Mouse (Mus musculus): ENCODE measurements around the gene Cabin1.
A peak's percentile ranks its signal among the peaks of the same experiment; 100 is the strongest.

The Cabin1 gene

DNA sequence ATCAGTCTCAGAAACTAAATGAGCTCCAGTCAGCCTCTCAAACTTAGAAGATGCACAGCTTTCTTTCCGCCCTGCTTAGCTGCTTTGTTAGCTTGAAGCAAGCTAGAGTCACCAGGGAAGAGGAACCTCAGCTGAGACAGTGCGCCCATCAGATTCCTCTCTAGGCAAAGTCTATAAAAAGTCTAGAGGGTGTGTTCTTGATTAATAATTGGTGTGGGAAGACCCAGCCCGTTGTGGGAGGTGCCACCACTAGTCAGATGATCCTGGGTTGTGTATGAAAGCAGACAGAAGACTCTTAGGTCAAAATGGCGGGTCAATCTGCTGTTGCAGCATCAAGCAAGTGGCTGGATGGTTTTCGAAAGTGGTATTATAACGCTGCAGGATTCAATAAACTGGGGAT lies 2.7 kb upstream of the Cabin1 start:
- DNase-seq, result no peak

DNA sequence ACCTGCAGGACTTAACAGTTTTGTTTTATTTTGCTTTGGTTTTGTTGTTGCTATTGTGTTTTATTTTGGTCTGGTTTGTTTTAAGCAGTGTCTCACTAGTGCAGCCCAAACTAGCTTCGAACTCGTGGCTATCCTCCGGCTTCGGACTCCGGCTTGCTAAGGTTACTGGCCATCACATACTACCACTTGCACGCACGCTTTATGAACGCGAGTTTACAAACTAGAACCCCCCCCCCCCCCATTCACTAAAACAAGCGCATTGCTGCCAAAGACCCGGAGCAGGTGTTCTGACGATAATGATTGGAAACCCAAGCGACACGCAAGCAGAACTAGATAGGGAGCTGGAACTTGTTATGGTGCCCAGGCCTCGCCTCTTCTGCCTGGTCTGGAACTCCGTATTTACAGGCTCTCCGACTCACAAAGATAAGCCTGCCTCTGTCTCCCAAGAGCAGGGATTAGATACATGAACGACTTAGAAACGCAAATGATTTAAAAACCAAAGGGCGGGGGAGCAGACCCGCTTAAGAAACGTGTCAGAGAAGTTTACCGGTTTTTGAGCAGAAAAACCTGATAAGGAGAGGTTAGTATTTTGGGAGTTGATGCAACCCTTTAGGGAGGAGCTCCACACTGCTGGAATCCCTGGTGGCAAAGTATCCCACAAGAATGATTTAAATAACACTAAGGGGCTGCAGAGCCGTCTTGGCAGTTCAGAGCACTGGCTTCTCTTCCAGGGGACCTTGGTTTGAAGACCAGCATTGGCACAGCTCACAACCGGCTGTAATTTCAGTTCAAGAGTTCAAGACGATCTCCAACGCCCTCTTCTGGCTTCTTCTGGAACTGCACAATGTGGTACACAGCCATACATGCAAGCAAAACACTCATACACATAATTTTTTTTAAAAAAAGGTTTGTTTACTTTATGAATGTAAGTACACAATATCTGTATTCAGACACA lies 655 bp upstream of the Cabin1 start:
- DNase-seq, result peak; percentile 65

- no peak for DNase-seq
Measured at GRCm38 (mm10) chr10:75762413-75762812, 1.7 kb downstream of the Cabin1 start.

DNA sequence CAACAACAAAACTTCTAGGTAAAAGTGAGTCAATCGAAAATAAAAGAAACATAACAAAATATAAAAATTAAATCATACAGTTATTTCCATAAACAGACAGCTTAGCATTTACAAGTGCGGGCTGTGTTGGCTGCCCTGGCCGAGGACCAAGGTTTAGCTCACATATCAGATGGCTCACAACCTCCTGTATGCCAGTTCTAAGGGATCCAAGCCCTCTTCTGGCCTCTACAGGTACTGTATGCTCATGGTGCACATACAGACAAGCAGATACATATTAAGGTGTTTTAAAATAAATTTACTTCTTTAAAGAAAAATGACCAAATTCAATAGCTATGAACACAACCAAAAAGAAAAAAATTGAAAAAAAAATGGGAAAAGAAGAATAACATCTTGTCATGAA lies 3.8 kb downstream of the Cabin1 start:
- DNase-seq, result no peak

GRCm38 (mm10) chr10:75756719-75757118 lies 7.4 kb downstream of the Cabin1 start:
- no peak for DNase-seq

GRCm38 (mm10) chr10:75744017-75744416 lies 20.1 kb downstream of the Cabin1 start:
- peak; percentile 89 for DNase-seq

GRCm38 (mm10) chr10:75743369-75743768 lies 20.8 kb downstream of the Cabin1 start:
- peak; percentile 34 for DNase-seq

- DNase-seq, result no peak
Measured at GRCm38 (mm10) chr10:75740866-75741265, 23.3 kb downstream of the Cabin1 start.

GRCm38 (mm10) chr10:75725449-75725848 lies 38.7 kb downstream of the Cabin1 start:
- no peak for DNase-seq

- DNase-seq, result no peak
Measured at GRCm38 (mm10) chr10:75720215-75720614, 43.9 kb downstream of the Cabin1 start.

GRCm38 (mm10) chr10:75714795-75715194 lies 49.3 kb downstream of the Cabin1 start:
- no peak for DNase-seq

GRCm38 (mm10) chr10:75713026-75713425 lies 51.1 kb downstream of the Cabin1 start:
- DNase-seq, result no peak

- no peak for DNase-seq
Measured at GRCm38 (mm10) chr10:75710210-75710609, 53.9 kb downstream of the Cabin1 start.

DNA sequence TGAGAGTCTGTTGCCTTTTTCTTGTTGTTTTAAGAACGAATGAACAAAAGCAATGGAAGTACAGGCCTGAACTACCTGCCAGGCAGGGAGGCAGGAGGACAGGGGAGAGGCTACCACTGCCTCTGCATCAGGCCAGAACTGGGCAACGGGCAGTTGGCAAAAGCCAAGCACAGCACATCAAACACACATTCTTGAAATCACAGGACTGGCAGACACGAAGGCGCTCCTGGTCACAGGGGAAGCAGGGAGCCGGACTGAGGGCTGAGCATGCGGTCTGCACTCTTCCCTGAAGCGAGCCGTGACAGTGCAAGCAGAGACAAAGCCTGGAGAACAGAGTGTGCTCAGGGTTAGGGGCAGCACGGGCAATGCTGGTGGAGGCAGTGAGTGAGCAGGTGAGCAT lies 54.9 kb downstream of the Cabin1 start:
- DNase-seq, result no peak

- DNase-seq, result peak; percentile 54
Measured at GRCm38 (mm10) chr10:75708633-75708992, 55.5 kb downstream of the Cabin1 start.

- no peak for DNase-seq
Measured at GRCm38 (mm10) chr10:75707901-75708632, 56.1 kb downstream of the Cabin1 start.

DNA sequence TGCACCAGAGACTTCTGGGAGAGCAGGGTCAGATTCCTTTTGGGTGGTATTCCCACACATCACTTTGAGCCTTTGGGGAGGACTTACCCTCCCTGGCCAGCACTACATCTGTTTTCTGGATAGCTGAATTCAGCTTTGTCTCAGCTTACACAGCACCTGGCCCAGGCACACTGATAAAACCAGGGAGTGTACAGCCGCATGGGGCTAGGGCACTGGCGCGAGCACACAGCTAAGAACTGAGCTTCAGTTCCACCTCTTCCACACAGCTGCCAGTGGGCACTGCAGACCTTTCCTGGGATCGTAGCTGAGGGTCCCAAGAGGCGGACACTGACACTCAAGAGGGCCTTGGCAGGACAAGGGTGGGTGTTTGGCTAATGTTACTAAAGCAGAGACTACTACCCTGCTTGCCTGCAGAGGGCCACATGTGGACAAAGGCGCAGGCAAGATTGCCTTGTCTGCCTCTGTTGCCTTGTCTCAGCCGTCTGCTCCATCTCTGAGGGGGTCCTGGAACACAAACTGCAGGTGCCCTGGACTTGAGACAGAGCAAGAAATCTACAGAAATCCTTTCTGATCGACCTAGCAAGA lies 57.4 kb downstream of the Cabin1 start:
- no peak for DNase-seq

GRCm38 (mm10) chr10:75705681-75706400 lies 58.3 kb downstream of the Cabin1 start:
- DNase-seq, result no peak

- peak; percentile 80 for DNase-seq
Measured at GRCm38 (mm10) chr10:75704212-75705185, 59.6 kb downstream of the Cabin1 start.

- no peak for DNase-seq
Measured at GRCm38 (mm10) chr10:75703504-75703903, 60.6 kb downstream of the Cabin1 start.

DNA sequence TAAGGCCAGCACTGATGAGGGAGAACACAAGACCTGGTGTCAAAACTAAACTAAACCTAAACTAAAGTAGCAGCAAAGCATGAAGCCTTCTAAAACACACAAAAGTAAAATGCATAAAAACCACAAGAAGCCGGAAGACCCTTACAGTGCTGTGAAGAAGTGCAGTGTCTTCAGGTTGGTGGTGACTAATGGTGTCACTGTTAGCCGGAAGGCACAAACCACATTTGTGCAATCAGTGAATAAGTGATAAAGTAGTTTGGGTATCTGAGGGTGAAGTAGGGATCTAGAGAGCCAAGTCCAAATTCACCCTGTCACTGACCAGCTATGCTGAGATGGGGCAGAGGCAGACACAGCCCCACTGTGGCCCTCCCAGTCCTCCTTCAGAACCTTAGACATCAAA lies 61.6 kb downstream of the Cabin1 start:
- DNase-seq, result no peak

- DNase-seq, result no peak
Measured at GRCm38 (mm10) chr10:75701280-75701679, 62.9 kb downstream of the Cabin1 start.
